ENCODE assay signal across 15 mouse cellular contexts in the genomic region with DNA sequence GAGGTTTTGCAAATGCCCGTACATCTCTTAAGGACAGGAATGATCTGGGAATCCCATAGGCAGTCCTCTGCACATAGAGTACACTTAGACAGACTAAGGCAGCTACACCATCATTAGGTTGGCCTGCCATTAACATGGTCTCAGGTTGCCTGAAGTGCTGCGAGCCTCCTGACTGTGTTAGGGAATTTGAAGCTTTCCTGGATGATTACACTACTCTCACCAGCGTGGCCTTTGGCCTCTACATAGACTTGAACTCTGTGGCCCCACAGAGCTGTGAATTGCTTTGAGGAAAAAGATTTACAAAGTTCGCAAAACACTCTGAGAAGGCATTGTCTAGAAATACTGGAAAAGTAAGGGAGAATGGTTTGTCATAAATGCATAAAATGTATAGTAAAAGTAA.
"Had no signal": no experiment of that assay in that cellular context is flagged by ENCODE, and none has a peak within 500 bp of the region (broad histone marks: within the 10 kb centered on the region; RNA-seq: fewer than 3 reads in every experiment).

No protein-coding gene starts in this region.

- H3K9ac ChIP-seq: neural tube, embryonic 15.5 days; stomach, embryonic 15.5 days had no signal

- H3K27ac ChIP-seq: neural tube, embryonic 15.5 days; stomach, embryonic 15.5 days; stomach, postnatal 0 days had no signal

- H3K27me3 ChIP-seq: neural tube, embryonic 15.5 days; stomach, embryonic 15.5 days had no signal

- H3K4me3 ChIP-seq: neural tube, embryonic 15.5 days; stomach, embryonic 15.5 days had no signal

- H3K4me2 ChIP-seq: neural tube, embryonic 15.5 days; stomach, embryonic 15.5 days had no signal

- H3K4me1 ChIP-seq: neural tube, embryonic 15.5 days; stomach, embryonic 15.5 days had no signal

- DNase-seq: retina, postnatal 1 day; right cerebral cortex, adult 18-20 months; right cerebral cortex, postnatal 14 days; right cerebral cortex, postnatal 25 days; right cerebral cortex, postnatal 4 days; spleen, adult 18-20 months; thymus, adult 18-20 months; thymus, adult 2 months; thymus, postnatal 14 days; thymus, postnatal 25 days; thymus, postnatal 36 days; thymus, postnatal 4 days had no signal

- H3K9me3 ChIP-seq: neural tube, embryonic 15.5 days; stomach, embryonic 15.5 days had no signal

- H3K36me3 ChIP-seq: stomach, embryonic 15.5 days had no signal
